Mouse (Mus musculus) adrenal gland, postnatal 10 days (tissue): ENCODE results near the gene H2-Ke6. TPM values are rescaled to one million over a fixed set of nuclear protein-coding genes. Genes with fewer than 3 reads are reported as not detected.
"Not testable (repeated sequence)": the region's sequence is repeated elsewhere in the genome, so short reads cannot be mapped to it uniquely, and the experiment has no call there.

Experiments used
- DNase-seq: peaks from one replicate; pipeline ENCODE4 v3.0.0; 2021; ENCODE audit warnings: mixed read lengths
- total RNA-seq, 2 experiments: library from RNA; stranded (reverse); gene quantifications; 2 replicates each; pipeline ENCODE4 v1.2.3; 2021

The H2-Ke6 gene
- total RNA-seq, 2 experiments from 2014 or later, result 184 to 194 TPM

GRCm38 (mm10) chr17:34029890-34030595 lies 2.2 kb upstream of the H2-Ke6 start:
- peak; percentile 9 for DNase-seq

GRCm38 (mm10) chr17:34029150-34029889 lies 1.5 kb upstream of the H2-Ke6 start:
- peak; percentile 12 for DNase-seq

- peak; percentile 23 for DNase-seq
These were observed 765 bp upstream of the H2-Ke6 start for GRCm38 (mm10) chr17:34028501-34029149.

GRCm38 (mm10) chr17:34026917-34027655 lies 774 bp downstream of the H2-Ke6 start:
- DNase-seq, result peak; percentile 47

- peak; percentile 18 for DNase-seq
These were observed 1.6 kb downstream of the H2-Ke6 start for GRCm38 (mm10) chr17:34026221-34026620.

GRCm38 (mm10) chr17:34025756-34026151 lies 2.1 kb downstream of the H2-Ke6 start:
- peak; percentile 19 for DNase-seq

GRCm38 (mm10) chr17:34024861-34025755 lies 2.8 kb downstream of the H2-Ke6 start:
- no peak for DNase-seq

- DNase-seq, result peak; percentile 92
These were observed 3.5 kb downstream of the H2-Ke6 start, which contains the start of gene Ring1 for GRCm38 (mm10) chr17:34024317-34024821. Ring1 (minus strand) TSS chr17:34024680.

GRCm38 (mm10) chr17:34023678-34024077 lies 4.2 kb downstream of the H2-Ke6 start:
- DNase-seq, result no peak

- DNase-seq, result no peak
These were observed 4.9 kb downstream of the H2-Ke6 start for GRCm38 (mm10) chr17:34022987-34023386.

- no peak for DNase-seq
These were observed 5.5 kb downstream of the H2-Ke6 start for GRCm38 (mm10) chr17:34022414-34022783.

- peak; percentile 8 for DNase-seq
These were observed 6.1 kb downstream of the H2-Ke6 start for GRCm38 (mm10) chr17:34021539-34022413.

GRCm38 (mm10) chr17:34013436-34013835 lies 14.4 kb downstream of the H2-Ke6 start:
- DNase-seq, result no peak

GRCm38 (mm10) chr17:34010156-34010555 lies 17.7 kb downstream of the H2-Ke6 start:
- DNase-seq, result no peak

- no peak for DNase-seq
These were observed 21.3 kb downstream of the H2-Ke6 start for GRCm38 (mm10) chr17:34006570-34006969.

GRCm38 (mm10) chr17:34003426-34003825 lies 24.4 kb downstream of the H2-Ke6 start:
- DNase-seq, result peak; percentile 56

- DNase-seq, result not testable (repeated sequence)
These were observed 27.1 kb downstream of the H2-Ke6 start for GRCm38 (mm10) chr17:34000796-34001195.

- peak; percentile 94 for DNase-seq
These were observed 27.7 kb downstream of the H2-Ke6 start, which contains the start of gene H2-K1 for GRCm38 (mm10) chr17:34000150-34000537. H2-K1 (minus strand) TSS chr17:34000347.

GRCm38 (mm10) chr17:33999341-34000149 lies 28.3 kb downstream of the H2-Ke6 start:
- peak; percentile 64 for DNase-seq
